Mouse (Mus musculus) mouse embryonic stem cell (cell line): ENCODE data around the gene Ahnak.
"Not testable (repeated sequence)": the region's sequence is repeated elsewhere in the genome, so short reads cannot be mapped to it uniquely, and the experiment has no call there.

ENCODE experiments used
- in situ Hi-C, 2 experiments: fragments of 300-500 bp; cut with MboI; formaldehyde crosslinking; loops; 1 replicate in 1 of 2; 3 replicates in 1 of 2; pipeline ENCODE4 v1.14.3; 2019 to 2020; ENCODE audit warnings: low sequenced_read_pairs in 2 of 2, low pct_unique_long_range_greater_than_20kb in 1 of 2, mixed read lengths in 1 of 2; ENCODE audit not compliant: unreplicated experiment in 1 of 2

The Ahnak gene

GRCm38 (mm10) chr19:9073776-9074411 lies 84.8 kb downstream of the Ahnak start:
- in situ Hi-C loops, result no loop called here

GRCm38 (mm10) chr19:9074424-9074823 lies 85.3 kb downstream of the Ahnak start:
- in situ Hi-C loops, result no loop called here

- in situ Hi-C loops, result loop anchor here (5.0 kb wide), 2 partner anchors 83 to 93 kb away; no protein-coding TSS in a partner anchor
Measured at GRCm38 (mm10) chr19:9075558-9075957, 86.5 kb downstream of the Ahnak start.

GRCm38 (mm10) chr19:9076035-9076434 lies 87.0 kb downstream of the Ahnak start:
- in situ Hi-C loops, result loop anchor here (5.0 kb wide), 2 partner anchors 84 to 94 kb away; no protein-coding TSS in a partner anchor

- in situ Hi-C loops, result loop anchor here (5.0 kb wide), 2 partner anchors 85 to 95 kb away; no protein-coding TSS in a partner anchor
Measured at GRCm38 (mm10) chr19:9076982-9077660, 88.0 kb downstream of the Ahnak start.

- in situ Hi-C loops, result loop anchor here (5.0 kb wide), 2 partner anchors 88 to 98 kb away; no protein-coding TSS in a partner anchor
Measured at GRCm38 (mm10) chr19:9079916-9080315, 90.8 kb downstream of the Ahnak start.

GRCm38 (mm10) chr19:9081311-9082190 lies 92.5 kb downstream of the Ahnak start:
- in situ Hi-C loops, result no loop called here

- in situ Hi-C loops, result no loop called here
Measured at GRCm38 (mm10) chr19:9082191-9083009, 93.3 kb downstream of the Ahnak start.

- in situ Hi-C loops, result no loop called here
Measured at GRCm38 (mm10) chr19:9083010-9083355, 93.9 kb downstream of the Ahnak start.

GRCm38 (mm10) chr19:9083892-9084291 lies 94.8 kb downstream of the Ahnak start:
- in situ Hi-C loops, result not testable (repeated sequence)

GRCm38 (mm10) chr19:9087821-9088220 lies 98.7 kb downstream of the Ahnak start, which contains the start of gene Scgb1a1:
Gene Scgb1a1 (minus strand): TSS chr19:9087958.
- in situ Hi-C loops, result no loop called here

GRCm38 (mm10) chr19:9090191-9090590 lies 101.1 kb downstream of the Ahnak start:
- in situ Hi-C loops, result no loop called here

GRCm38 (mm10) chr19:9090709-9091108 lies 101.6 kb downstream of the Ahnak start:
- in situ Hi-C loops, result no loop called here

- in situ Hi-C loops, result no loop called here
Measured at GRCm38 (mm10) chr19:9095111-9095510, 106.0 kb downstream of the Ahnak start.

GRCm38 (mm10) chr19:9097441-9097840 lies 108.4 kb downstream of the Ahnak start:
- in situ Hi-C loops, result no loop called here

GRCm38 (mm10) chr19:9099751-9100150 lies 110.7 kb downstream of the Ahnak start:
- in situ Hi-C loops, result no loop called here

GRCm38 (mm10) chr19:9100297-9101061 lies 111.4 kb downstream of the Ahnak start:
- in situ Hi-C loops, result no loop called here

- in situ Hi-C loops, result no loop called here
Measured at GRCm38 (mm10) chr19:9101062-9101457, 112.0 kb downstream of the Ahnak start.
